Mouse (Mus musculus): ENCODE measurements around the gene St6gal2. TPM values are rescaled to one million over a fixed set of nuclear protein-coding genes. Genes with fewer than 3 reads are reported as not detected.

St6gal2 gene
- polyA plus RNA-seq, 1 experiment, result 0.01 TPM

Other genes starting within 250 kb of the St6gal2 start
- not detected in 2 replicates for gene Vmn2r118, start 179.8 kb downstream of the St6gal2 start, polyA plus RNA-seq (2012; rRNA removed)